Mouse (Mus musculus): ENCODE data around the gene Ifnar1. TPM values are rescaled to one million over a fixed set of nuclear protein-coding genes. Genes with fewer than 3 reads are reported as not detected.
"Not testable (repeated sequence)": the region's sequence is repeated elsewhere in the genome, so short reads cannot be mapped to it uniquely, and the experiment has no call there.

The Ifnar1 gene
- total RNA-seq, 1 experiment from 2014 or later, result 43.3 TPM

DNA sequence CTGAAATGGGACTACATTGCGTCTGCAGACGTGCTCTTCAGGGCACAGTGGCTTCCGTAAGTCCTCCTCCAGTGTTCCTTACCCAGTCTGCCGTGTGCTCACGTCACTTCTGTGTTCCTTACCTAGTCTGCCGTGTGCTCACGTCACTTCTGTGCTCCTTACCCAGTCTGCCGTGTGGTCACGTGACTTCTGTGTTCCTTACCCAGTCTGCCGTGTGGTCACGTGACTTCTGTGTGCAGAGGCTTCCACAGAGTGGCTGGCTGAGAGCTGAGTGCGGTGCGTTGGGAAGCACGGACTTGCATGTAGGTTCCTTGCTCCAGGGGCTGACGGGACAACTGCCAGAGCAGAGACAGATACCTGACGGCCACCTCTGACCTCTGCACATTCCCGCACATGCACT is 11.2 kb downstream of the Ifnar1 start:
- no peak for ATAC-seq (replicated peaks; ENCODE audit: low read depth, poor library complexity, severe bottlenecking)

- no peak for ATAC-seq (replicated peaks; ENCODE audit: low read depth, poor library complexity, severe bottlenecking)
Measured at GRCm38 (mm10) chr16:91496766-91497165, 11.7 kb downstream of the Ifnar1 start.

GRCm38 (mm10) chr16:91498041-91498440 is 13.0 kb downstream of the Ifnar1 start:
- ATAC-seq (replicated peaks; ENCODE audit: low read depth, poor library complexity, severe bottlenecking), result no peak

- ATAC-seq (replicated peaks; ENCODE audit: low read depth, poor library complexity, severe bottlenecking), result no peak
Measured at GRCm38 (mm10) chr16:91504701-91505100, 19.7 kb downstream of the Ifnar1 start.

- ATAC-seq (replicated peaks; ENCODE audit: low read depth, poor library complexity, severe bottlenecking), result no peak
Measured at GRCm38 (mm10) chr16:91505116-91505601, 20.1 kb downstream of the Ifnar1 start.

DNA sequence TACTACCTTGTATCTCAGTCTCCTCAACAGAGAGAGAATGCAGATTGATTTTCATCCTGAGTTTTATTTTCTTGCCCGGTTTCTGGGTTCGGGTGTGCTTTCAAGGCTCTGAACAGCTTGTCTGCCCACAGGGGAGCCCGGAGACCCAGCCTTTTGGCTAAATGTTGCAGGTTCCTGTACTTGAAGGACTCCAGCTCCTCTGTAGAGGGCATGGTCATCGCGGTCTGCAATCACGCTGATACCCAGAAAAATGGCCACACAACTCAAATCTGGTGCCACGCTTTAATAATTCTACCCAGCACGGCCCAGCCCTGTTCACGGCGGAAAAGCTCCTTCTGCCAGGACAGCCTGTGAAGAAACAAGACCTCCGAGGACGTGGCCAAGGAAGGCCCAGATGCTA is 21.4 kb downstream of the Ifnar1 start:
- ATAC-seq (replicated peaks; ENCODE audit: low read depth, poor library complexity, severe bottlenecking), result no peak

DNA sequence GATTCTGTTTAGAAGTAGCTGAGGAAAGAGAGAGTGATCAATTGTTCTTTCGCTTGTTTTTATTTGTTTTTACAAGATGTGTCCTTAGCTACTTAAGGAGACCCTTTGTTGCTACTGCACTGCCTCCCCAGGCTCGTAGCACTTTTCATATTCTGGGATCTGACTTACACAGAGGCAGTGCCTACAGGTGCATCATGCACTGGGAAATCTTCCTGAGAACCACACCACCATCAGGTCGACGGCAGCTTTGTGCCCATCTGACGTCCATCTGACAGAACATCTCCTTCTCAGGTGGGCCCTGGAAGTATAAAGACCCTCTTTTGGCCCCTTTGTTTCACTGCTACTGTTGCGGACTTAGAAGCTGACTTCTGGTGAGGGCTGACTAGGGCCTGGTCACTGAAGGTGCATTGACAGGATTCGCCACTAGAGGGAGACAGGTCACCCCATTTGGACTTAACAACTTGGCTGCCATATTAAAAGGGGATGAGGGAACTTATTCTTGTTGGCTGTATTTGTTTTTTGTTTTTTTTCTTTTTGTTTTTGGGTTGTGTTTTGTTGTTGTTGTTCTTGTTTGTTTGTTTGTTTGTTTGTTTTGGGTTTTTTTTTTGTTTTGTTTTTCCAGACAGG is 27.2 kb downstream of the Ifnar1 start:
- peak; percentile 84 for ATAC-seq (replicated peaks; ENCODE audit: low read depth, poor library complexity, severe bottlenecking)

GRCm38 (mm10) chr16:91513099-91513498 is 28.1 kb downstream of the Ifnar1 start:
- no peak for ATAC-seq (replicated peaks; ENCODE audit: low read depth, poor library complexity, severe bottlenecking)

DNA sequence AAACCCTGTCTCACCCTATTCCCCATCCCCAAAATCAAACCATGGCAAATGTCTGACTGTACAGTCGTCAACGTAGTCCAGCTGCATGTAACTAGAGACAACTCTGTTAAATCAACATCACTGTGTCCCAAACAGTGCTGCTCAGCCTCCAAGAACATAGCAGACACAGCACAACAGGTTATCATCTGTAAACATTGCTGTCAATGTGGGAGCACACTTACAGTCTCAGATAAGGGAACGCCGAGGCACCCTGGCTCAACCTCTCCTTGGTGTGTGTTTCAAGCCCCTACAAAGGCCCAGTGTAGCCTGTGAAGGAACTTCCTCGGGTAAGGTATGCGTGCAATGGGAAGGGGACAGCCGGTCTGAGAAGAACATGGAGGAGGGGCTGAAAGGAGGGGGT is 32.0 kb downstream of the Ifnar1 start:
- 0 out of 2 replicates have a peak, but pooled peaks have one; percentile 23 for ATAC-seq (replicated peaks; ENCODE audit: low read depth, poor library complexity, severe bottlenecking)

DNA sequence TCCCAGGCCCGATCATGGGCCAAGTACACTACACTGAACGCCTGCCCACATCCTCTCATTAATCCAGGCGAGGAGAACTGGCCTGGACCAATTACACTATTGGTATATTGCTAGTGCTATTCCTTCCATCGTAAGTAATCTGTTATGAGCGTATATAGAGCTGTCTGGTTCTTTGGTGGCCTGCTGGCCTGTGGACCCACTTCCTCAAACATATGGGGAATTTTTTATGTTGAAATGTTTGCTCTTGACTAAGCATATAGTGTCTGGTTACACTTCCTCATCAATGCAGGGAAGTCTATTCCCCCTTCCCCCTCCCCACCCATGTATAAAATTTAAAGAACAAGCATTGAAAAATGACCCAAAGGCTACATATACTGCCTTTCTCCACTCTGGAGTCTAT is 37.0 kb downstream of the Ifnar1 start:
- peak; percentile 55 for ATAC-seq (replicated peaks; ENCODE audit: low read depth, poor library complexity, severe bottlenecking)

DNA sequence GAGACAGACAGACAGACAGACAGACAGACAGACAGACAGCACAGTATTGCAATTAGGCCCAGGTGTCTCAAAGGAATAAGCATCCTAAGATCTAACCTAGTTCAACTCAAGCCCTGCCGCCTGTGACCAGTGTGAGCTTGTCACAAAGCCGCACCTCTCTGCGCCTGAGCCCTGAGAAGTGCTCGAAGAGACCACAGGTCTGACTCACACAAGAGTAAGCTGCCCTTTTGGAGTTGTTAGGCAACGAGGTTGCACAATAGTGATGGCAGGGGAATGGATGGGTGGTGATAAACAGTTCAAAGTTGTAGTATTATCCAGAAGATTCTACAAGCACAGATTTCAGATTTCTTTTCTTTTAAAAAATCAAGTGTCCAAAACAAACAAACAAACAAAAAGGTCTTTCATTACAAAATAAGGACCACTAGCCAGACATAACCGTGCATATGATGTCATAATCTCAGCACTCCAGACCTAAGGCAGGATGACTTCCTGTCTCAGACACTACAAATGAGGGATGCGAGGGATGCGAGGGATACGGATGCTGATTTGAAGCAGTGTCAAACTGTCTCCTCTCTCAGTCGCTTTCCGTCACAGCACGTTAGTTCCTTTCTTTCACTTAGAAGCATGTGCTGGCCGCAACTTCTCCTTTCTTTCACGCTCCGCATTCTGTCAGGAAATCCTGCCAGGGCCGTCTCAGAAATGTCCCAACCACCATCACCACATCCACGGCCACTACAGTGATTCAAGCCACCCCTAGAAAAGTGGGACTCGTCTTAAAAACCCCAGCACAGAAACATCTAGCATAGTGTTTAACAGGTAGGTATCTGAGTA is 37.7 kb downstream of the Ifnar1 start:
- peak; percentile 76 for ATAC-seq (replicated peaks; ENCODE audit: low read depth, poor library complexity, severe bottlenecking)

GRCm38 (mm10) chr16:91524206-91524605 is 39.2 kb downstream of the Ifnar1 start:
- ATAC-seq (replicated peaks; ENCODE audit: low read depth, poor library complexity, severe bottlenecking), result no peak

DNA sequence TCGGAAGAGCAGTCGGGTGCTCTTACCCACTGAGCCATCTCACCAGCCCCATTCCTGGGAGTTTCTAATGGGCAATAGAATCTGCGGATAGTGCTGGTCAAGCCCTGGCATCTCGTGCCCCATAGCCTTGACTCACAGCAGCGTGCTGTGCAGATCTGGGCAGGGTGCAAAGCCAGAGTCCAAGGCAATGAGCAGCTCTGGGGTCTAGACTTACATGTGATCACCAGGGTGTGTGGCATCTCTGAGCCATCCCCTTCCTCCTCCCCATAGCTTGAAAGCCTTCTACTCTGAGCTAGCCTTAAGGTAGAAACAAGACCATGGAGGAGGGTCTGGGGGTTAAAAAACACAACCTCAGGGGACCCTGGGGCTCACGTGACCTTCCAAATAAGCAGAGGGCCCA is 41.2 kb downstream of the Ifnar1 start:
- ATAC-seq (replicated peaks; ENCODE audit: low read depth, poor library complexity, severe bottlenecking), result no peak

DNA sequence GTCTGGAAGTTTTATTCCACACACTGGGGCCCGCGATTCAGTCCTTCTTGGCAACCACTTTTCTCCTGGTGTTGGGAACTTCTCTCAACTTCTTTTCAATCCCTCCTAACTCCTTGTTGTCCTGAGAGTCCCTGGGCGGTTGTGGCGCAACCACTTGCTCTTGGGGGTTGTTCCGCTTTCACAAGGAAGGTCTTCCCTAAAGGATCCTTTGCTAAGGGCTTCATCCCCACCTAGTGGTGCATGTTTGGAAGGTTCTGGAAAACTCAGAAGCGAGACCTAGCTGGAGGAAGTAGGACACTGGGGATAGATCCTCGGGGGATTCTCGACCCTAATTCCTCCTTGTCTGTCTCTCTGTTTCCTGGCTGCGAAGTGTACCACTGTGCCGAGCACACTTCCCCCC is 42.0 kb downstream of the Ifnar1 start:
- ATAC-seq (replicated peaks; ENCODE audit: low read depth, poor library complexity, severe bottlenecking), result peak; percentile 30

- ATAC-seq (replicated peaks; ENCODE audit: low read depth, poor library complexity, severe bottlenecking), result peak; percentile 30
Measured at GRCm38 (mm10) chr16:91527500-91527899, 42.5 kb downstream of the Ifnar1 start.

- ATAC-seq (replicated peaks; ENCODE audit: low read depth, poor library complexity, severe bottlenecking), result no peak
Measured at GRCm38 (mm10) chr16:91528578-91528977, 43.5 kb downstream of the Ifnar1 start.

DNA sequence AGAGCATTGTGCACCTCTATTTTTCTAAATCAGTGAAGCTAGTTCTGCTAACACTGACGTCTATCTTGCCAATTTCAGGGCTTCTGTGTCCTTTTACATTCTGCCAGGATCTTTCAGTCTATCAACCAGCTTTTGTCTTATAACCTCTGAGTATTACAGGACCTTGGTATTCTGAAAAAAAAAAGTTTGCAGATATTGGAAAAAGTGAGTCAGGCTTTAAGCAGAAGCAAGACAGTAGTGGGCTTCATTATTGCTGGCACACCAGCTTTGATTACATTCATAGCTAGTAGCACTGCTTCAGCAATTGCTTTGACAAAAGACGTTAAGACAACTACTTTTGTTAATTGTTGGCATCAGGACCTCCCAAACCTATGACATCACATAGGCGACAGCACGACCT is 45.8 kb downstream of the Ifnar1 start:
- ATAC-seq (replicated peaks; ENCODE audit: low read depth, poor library complexity, severe bottlenecking), result not testable (repeated sequence)

GRCm38 (mm10) chr16:91531856-91532255 is 46.8 kb downstream of the Ifnar1 start:
- ATAC-seq (replicated peaks; ENCODE audit: low read depth, poor library complexity, severe bottlenecking), result no peak

DNA sequence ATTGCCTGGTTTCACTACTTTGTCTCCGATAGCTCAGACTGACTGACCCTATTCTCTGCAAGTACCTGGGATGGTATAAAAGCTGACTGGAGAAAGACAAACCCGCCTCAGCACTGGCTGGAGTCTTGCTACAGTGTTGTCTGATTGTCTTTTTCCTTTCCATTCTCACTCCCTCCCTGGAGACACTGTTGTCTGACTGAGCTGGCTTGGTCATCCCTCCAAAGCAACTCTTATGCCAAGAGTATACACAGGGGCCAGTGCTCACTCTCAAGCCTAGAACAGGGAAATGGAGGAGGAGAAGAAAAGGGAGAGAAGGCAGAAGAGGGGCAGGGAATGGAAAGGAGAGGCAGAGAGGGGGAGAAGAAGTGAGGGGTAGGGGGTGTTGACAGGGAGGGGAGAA is 47.4 kb downstream of the Ifnar1 start:
- ATAC-seq (replicated peaks; ENCODE audit: low read depth, poor library complexity, severe bottlenecking), result no peak

DNA sequence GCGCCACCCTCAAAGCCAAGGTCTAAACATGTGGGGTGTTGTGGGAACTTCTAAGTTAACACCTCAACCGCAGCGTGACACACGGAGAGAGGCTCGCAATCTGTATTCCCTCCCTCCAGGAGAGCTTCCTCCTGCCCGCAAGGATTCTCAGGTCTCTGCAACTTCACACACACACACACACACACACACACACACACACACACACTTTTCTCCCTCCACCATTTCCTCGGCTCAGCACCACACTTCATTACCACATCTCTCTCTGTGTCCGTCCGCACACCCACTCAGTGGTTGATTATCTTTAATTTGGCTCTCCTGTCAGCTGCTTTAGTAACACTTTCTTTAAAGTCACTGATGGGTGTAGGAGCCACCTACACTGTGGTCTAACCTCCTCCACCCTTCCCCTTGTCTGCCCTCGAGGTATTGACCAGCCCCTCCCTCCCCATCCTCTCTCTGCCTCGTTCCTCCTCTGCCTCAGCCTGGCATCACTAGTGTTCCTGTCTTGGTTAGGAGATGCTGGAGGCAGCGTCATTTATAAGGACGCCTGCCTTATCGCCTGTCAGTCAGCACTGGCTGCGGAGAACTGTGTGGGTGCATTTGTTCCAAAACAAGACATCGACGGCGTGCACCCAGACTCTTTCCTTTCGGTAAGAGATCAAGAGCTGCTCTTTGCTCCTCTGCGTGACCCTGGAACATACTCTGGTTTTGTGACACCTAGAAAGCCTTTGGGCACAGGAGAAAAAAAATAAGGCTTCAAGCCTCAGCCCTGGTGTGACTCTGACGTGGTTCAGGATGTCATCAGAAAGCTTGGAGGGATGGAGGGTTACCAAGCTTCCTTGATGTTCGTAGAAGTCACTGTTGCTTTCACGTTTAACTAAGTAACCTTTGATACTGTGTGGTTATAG is 48.3 kb downstream of the Ifnar1 start:
- peak; percentile 40 for ATAC-seq (replicated peaks; ENCODE audit: low read depth, poor library complexity, severe bottlenecking)

Data from common myeloid progenitor, adult 5-6 weeks (primary cell).